Mouse (Mus musculus): ENCODE measurements around the gene Nrxn2. TPM values are rescaled to one million over a fixed set of nuclear protein-coding genes. Genes with fewer than 3 reads are reported as not detected.

The Nrxn2 gene
- polyA plus RNA-seq, 1 experiment from 2014 or later: 2.8 TPM

GRCm38 (mm10) chr19:6529265-6529985, 110.9 kb downstream of the Nrxn2 start:
- H3K4me3 ChIP-seq: no peak overlapping the region
- no peaks in the 10 kb centered on the region for H3K36me3 ChIP-seq
- ATAC-seq (ENCODE audit: insufficient number of reproducible peaks, insufficient read depth, low FRiP score, low TSS enrichment): no peak
- no peak overlapping the region for H3K27ac ChIP-seq
- H3K4me2 ChIP-seq (replicated peaks): no peak overlapping the region
- H3K9ac ChIP-seq: no peak overlapping the region
- peaks cover 27% of the 10 kb centered on the region for H3K4me1 ChIP-seq
- peaks cover 48% of the 10 kb centered on the region for H3K27me3 ChIP-seq
- no peaks in the 10 kb centered on the region for H3K9me3 ChIP-seq
- WGBS: 57% methylated on average over 14 of the region's 14 CpGs

- Histone ChIP-seq H3K27ac (no peak overlapping the region), H3K4me2 (replicated peaks) (no peak overlapping the region), H3K4me1 (peaks cover 27% of the 10 kb centered on the region), H3K36me3 (no peaks in the 10 kb centered on the region), H3K4me3 (no peak overlapping the region), H3K27me3 (peaks cover 54% of the 10 kb centered on the region), H3K9me3 (no peaks in the 10 kb centered on the region), H3K9ac (no peak overlapping the region)
- WGBS: 15% methylated on average over 13 of the region's 13 CpGs
- no peak for ATAC-seq (ENCODE audit: insufficient number of reproducible peaks, insufficient read depth, low FRiP score, low TSS enrichment)
These were observed 111.8 kb downstream of the Nrxn2 start for GRCm38 (mm10) chr19:6530359-6530758.

- Histone ChIP-seq H3K27ac (no peak overlapping the region), H3K9me3 (no peaks in the 10 kb centered on the region), H3K27me3 (peaks cover 54% of the 10 kb centered on the region), H3K36me3 (no peaks in the 10 kb centered on the region), H3K9ac (peak overlapping the region; percentile 60), H3K4me3 (peak overlapping the region; percentile 42), H3K4me1 (peaks cover 27% of the 10 kb centered on the region), H3K4me2 (replicated peaks) (peak overlapping the region; percentile 73)
- ATAC-seq (ENCODE audit: insufficient number of reproducible peaks, insufficient read depth, low FRiP score, low TSS enrichment): no peak
- WGBS: 1% methylated on average over 56 of the region's 56 CpGs
These were observed 112.6 kb downstream of the Nrxn2 start for GRCm38 (mm10) chr19:6531011-6531631.

GRCm38 (mm10) chr19:6531832-6532471, 113.4 kb downstream of the Nrxn2 start:
- H3K27ac ChIP-seq: no peak overlapping the region
- H3K4me2 ChIP-seq (replicated peaks): peak overlapping the region; percentile 73
- peaks cover 52% of the 10 kb centered on the region for H3K27me3 ChIP-seq
- no peaks in the 10 kb centered on the region for H3K36me3 ChIP-seq
- peak overlapping the region; percentile 42 for H3K4me3 ChIP-seq
- H3K9ac ChIP-seq: peak overlapping the region; percentile 60
- ATAC-seq (ENCODE audit: insufficient number of reproducible peaks, insufficient read depth, low FRiP score, low TSS enrichment): no peak
- H3K9me3 ChIP-seq: no peaks in the 10 kb centered on the region
- peaks cover 27% of the 10 kb centered on the region for H3K4me1 ChIP-seq
- under 1% methylated on average over 36 of the region's 36 CpGs for WGBS

GRCm38 (mm10) chr19:6532656-6533055, 114.1 kb downstream of the Nrxn2 start:
- peaks cover 27% of the 10 kb centered on the region for H3K4me1 ChIP-seq

GRCm38 (mm10) chr19:6533290-6534117, 115.0 kb downstream of the Nrxn2 start:
- H3K27ac ChIP-seq: no peak overlapping the region

More at GRCm38 (mm10) chr19:6532656-6533055, 114.1 kb downstream of the Nrxn2 start:
- ATAC-seq (ENCODE audit: insufficient number of reproducible peaks, insufficient read depth, low FRiP score, low TSS enrichment): no peak
- Histone ChIP-seq H3K4me3 (0 out of 2 replicates have a peak overlapping the region, but pooled peaks have one; percentile 42), H3K27me3 (peaks cover 51% of the 10 kb centered on the region), H3K9me3 (no peaks in the 10 kb centered on the region), H3K4me2 (replicated peaks) (peak overlapping the region; percentile 73), H3K36me3 (no peaks in the 10 kb centered on the region), H3K9ac (no peak overlapping the region), H3K27ac (no peak overlapping the region)
- WGBS: 7% methylated on average over 12 of the region's 13 CpGs

GRCm38 (mm10) chr19:6534118-6534415, 115.5 kb downstream of the Nrxn2 start:
- 48% methylated on average over 5 of the region's 5 CpGs for WGBS
- Histone ChIP-seq H3K27ac (no peak overlapping the region), H3K4me2 (replicated peaks) (no peak overlapping the region), H3K4me1 (peaks cover 24% of the 10 kb centered on the region), H3K36me3 (no peaks in the 10 kb centered on the region), H3K4me3 (no peak overlapping the region), H3K9ac (no peak overlapping the region), H3K27me3 (peaks cover 51% of the 10 kb centered on the region), H3K9me3 (no peaks in the 10 kb centered on the region)
- no peak for ATAC-seq (ENCODE audit: insufficient number of reproducible peaks, insufficient read depth, low FRiP score, low TSS enrichment)

More at GRCm38 (mm10) chr19:6533290-6534117, 115.0 kb downstream of the Nrxn2 start:
- ATAC-seq (ENCODE audit: insufficient number of reproducible peaks, insufficient read depth, low FRiP score, low TSS enrichment): no peak
- H3K9me3 ChIP-seq: no peaks in the 10 kb centered on the region
- no peak overlapping the region for H3K4me2 ChIP-seq (replicated peaks)
- H3K27me3 ChIP-seq: peaks cover 51% of the 10 kb centered on the region
- no peaks in the 10 kb centered on the region for H3K36me3 ChIP-seq
- H3K9ac ChIP-seq: no peak overlapping the region
- 73% methylated on average over 11 of the region's 11 CpGs for WGBS
- peaks cover 27% of the 10 kb centered on the region for H3K4me1 ChIP-seq
- no peak overlapping the region for H3K4me3 ChIP-seq

- Histone ChIP-seq H3K9me3 (no peaks in the 10 kb centered on the region), H3K36me3 (no peaks in the 10 kb centered on the region), H3K9ac (no peak overlapping the region), H3K27me3 (peaks cover 35% of the 10 kb centered on the region), H3K4me1 (peaks cover 11% of the 10 kb centered on the region), H3K27ac (no peak overlapping the region), H3K4me2 (replicated peaks) (no peak overlapping the region), H3K4me3 (no peak overlapping the region)
- 58% methylated on average over 3 of the region's 3 CpGs for WGBS
- no peak for ATAC-seq (ENCODE audit: insufficient number of reproducible peaks, insufficient read depth, low FRiP score, low TSS enrichment)
These were observed 117.7 kb downstream of the Nrxn2 start for GRCm38 (mm10) chr19:6536201-6536600.

GRCm38 (mm10) chr19:6536696-6537095, 118.2 kb downstream of the Nrxn2 start:
- Histone ChIP-seq H3K27me3 (peaks cover 30% of the 10 kb centered on the region), H3K4me2 (replicated peaks) (no peak overlapping the region), H3K4me1 (peaks cover 6% of the 10 kb centered on the region), H3K27ac (no peak overlapping the region), H3K9ac (no peak overlapping the region), H3K9me3 (no peaks in the 10 kb centered on the region), H3K4me3 (no peak overlapping the region), H3K36me3 (no peaks in the 10 kb centered on the region)
- WGBS: 60% methylated on average over 6 of the region's 6 CpGs
- ATAC-seq (ENCODE audit: insufficient number of reproducible peaks, insufficient read depth, low FRiP score, low TSS enrichment): no peak

GRCm38 (mm10) chr19:6537526-6537925, 119.0 kb downstream of the Nrxn2 start:
- WGBS: 70% methylated on average over 8 of the region's 8 CpGs
- H3K9ac ChIP-seq: no peak overlapping the region
- no peak overlapping the region for H3K4me3 ChIP-seq
- peaks cover 24% of the 10 kb centered on the region for H3K27me3 ChIP-seq
- H3K27ac ChIP-seq: no peak overlapping the region
- H3K9me3 ChIP-seq: no peaks in the 10 kb centered on the region
- H3K4me1 ChIP-seq: no peaks in the 10 kb centered on the region
- ATAC-seq (ENCODE audit: insufficient number of reproducible peaks, insufficient read depth, low FRiP score, low TSS enrichment): no peak
- H3K4me2 ChIP-seq (replicated peaks): no peak overlapping the region
- H3K36me3 ChIP-seq: no peaks in the 10 kb centered on the region

- Histone ChIP-seq H3K36me3 (no peaks in the 10 kb centered on the region), H3K27me3 (peaks cover 14% of the 10 kb centered on the region), H3K9ac (no peak overlapping the region), H3K4me1 (no peaks in the 10 kb centered on the region), H3K9me3 (no peaks in the 10 kb centered on the region), H3K27ac (no peak overlapping the region), H3K4me3 (no peak overlapping the region), H3K4me2 (replicated peaks) (no peak overlapping the region)
- WGBS: 92% methylated on average over 6 of the region's 6 CpGs
- ATAC-seq (ENCODE audit: insufficient number of reproducible peaks, insufficient read depth, low FRiP score, low TSS enrichment): no peak
These were observed 120.0 kb downstream of the Nrxn2 start for GRCm38 (mm10) chr19:6538546-6538945.
